Mouse (Mus musculus) limb, embryonic 13.5 days (tissue): ENCODE measurements around the gene Sit1. TPM values are rescaled to one million over a fixed set of nuclear protein-coding genes. Genes with fewer than 3 reads are reported as not detected.
A peak's percentile ranks its signal among the peaks of the same experiment; 100 is the strongest.

Source experiments
- ATAC-seq: fragments of 200-750 bp; cut with Nextera tagmentation; 2 replicates; pipeline ENCODE4 v1.8.0; 2017; ENCODE audit warnings: low read depth, moderate number of reproducible peaks, moderate TSS enrichment; ENCODE audit not compliant: low FRiP score
- H3K27ac ChIP-seq: fragments of 300-500 bp; sonication (generic); 2 replicates; pipeline ENCODE4 v1.5.1; 2015; ENCODE audit warnings: inconsistent platforms, mild to moderate bottlenecking, moderate library complexity
- H3K27me3 ChIP-seq: fragments of 300-500 bp; sonication (generic); 2 replicates; pipeline ENCODE4 v1.6.1; 2015; ENCODE audit warnings: mild to moderate bottlenecking, inconsistent platforms
- H3K36me3 ChIP-seq: fragments of 300-500 bp; sonication (generic); 2 replicates; pipeline ENCODE4 v1.6.1; 2015; ENCODE audit warnings: inconsistent platforms, mild to moderate bottlenecking, moderate library complexity
- H3K4me1 ChIP-seq: fragments of 300-500 bp; sonication (generic); 2 replicates; pipeline ENCODE4 v1.6.1; 2015; ENCODE audit warnings: inconsistent platforms
- H3K4me2 ChIP-seq: fragments of 300-500 bp; sonication (generic); replicated peaks from 2 replicates; pipeline ENCODE4 v1.6.1; 2015; ENCODE audit warnings: inconsistent platforms, mild to moderate bottlenecking, moderate library complexity
- H3K4me3 ChIP-seq: fragments of 300-500 bp; sonication (generic); 2 replicates; pipeline ENCODE4 v1.5.1; 2015; ENCODE audit warnings: moderate library complexity, mild to moderate bottlenecking, inconsistent platforms
- H3K9ac ChIP-seq: fragments of 300-500 bp; sonication (generic); 2 replicates; pipeline ENCODE4 v1.6.1; 2015; ENCODE audit warnings: mild to moderate bottlenecking, inconsistent platforms
- H3K9me3 ChIP-seq: fragments of 300-500 bp; sonication (generic); 2 replicates; pipeline ENCODE4 v1.6.1; 2016; ENCODE audit warnings: inconsistent platforms
- WGBS: fragments of 180-500 bp; shearing (Covaris S2); methylation state at CpG from one replicate; pipeline ENCODE4 v1.1.7; 2015; 5-methylcytosine and 5-hydroxymethylcytosine counted together
- polyA plus RNA-seq: library from polyadenylated mRNA; unstranded; fragments of >200 nt; fragmentation: Nextera tagmentation; extraction: Ambion mirVana; gene quantifications from 2 replicates; pipeline ENCODE4 v1.2.1, GENCODE M21; 2015

Sit1 gene
- polyA plus RNA-seq, 1 experiment from 2014 or later: not detected

GRCm38 (mm10) chr4:43511675-43512454 lies 28.3 kb upstream of the Sit1 start:
- Histone ChIP-seq H3K36me3 (peaks cover 8% of the 10 kb centered on the region; the same call in 1 of the 2 replicates), H3K27me3 (peaks cover 8% of the 10 kb centered on the region; the same call in 1 of the 2 replicates), H3K4me3 (no peak overlapping the region), H3K4me1 (peaks cover 38% of the 10 kb centered on the region), H3K9me3 (no peaks in the 10 kb centered on the region), H3K27ac (no peak overlapping the region), H3K4me2 (no peak overlapping the region), H3K9ac (no peak overlapping the region)
- no peak for ATAC-seq
- 72% methylated on average over 19 of the region's 19 CpGs for WGBS

DNA sequence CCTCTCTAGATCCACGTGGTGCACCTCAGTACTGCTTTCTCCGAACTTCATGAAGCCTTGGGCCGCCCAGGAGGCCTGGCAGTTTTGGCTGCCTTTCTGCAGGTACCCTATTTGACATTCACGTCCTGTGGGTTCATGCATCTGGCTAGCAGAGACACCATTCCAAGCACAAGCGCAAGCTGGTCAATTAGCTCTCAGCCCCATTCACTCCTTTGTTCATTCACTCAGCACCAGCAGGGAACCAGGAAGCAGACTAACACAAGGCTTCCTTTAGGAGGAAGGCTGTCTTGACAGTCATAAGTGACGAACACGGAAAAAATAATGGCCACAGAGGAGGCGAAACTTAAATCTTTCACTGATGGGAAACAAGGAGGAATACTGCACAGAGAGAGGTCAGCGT lies 25.6 kb upstream of the Sit1 start:
- Histone ChIP-seq H3K9me3 (no peaks in the 10 kb centered on the region), H3K27me3 (peaks cover 12% of the 10 kb centered on the region; the same call in 1 of the 2 replicates), H3K9ac (no peak overlapping the region; the same call in 1 of the 2 replicates), H3K36me3 (no peaks in the 10 kb centered on the region), H3K4me1 (peaks cover 35% of the 10 kb centered on the region), H3K4me2 (peak overlapping the region; percentile 73), H3K27ac (no peak overlapping the region), H3K4me3 (peak overlapping the region; percentile 50; the same call in 1 of the 2 replicates)
- WGBS: 37% methylated on average over 9 of the region's 9 CpGs
- ATAC-seq: no peak

- 5% methylated on average over 13 of the region's 13 CpGs for WGBS
- Histone ChIP-seq H3K27me3 (peaks cover 12% of the 10 kb centered on the region; the same call in 1 of the 2 replicates), H3K36me3 (no peaks in the 10 kb centered on the region), H3K4me1 (peaks cover 31% of the 10 kb centered on the region), H3K9me3 (no peaks in the 10 kb centered on the region), H3K27ac (no peak overlapping the region), H3K4me2 (peak overlapping the region; percentile 73), H3K4me3 (peak overlapping the region; percentile 50), H3K9ac (peak overlapping the region; percentile 59)
- ATAC-seq: peak; percentile 83
Observed at GRCm38 (mm10) chr4:43508666-43508997, 25.1 kb upstream of the Sit1 start.

DNA sequence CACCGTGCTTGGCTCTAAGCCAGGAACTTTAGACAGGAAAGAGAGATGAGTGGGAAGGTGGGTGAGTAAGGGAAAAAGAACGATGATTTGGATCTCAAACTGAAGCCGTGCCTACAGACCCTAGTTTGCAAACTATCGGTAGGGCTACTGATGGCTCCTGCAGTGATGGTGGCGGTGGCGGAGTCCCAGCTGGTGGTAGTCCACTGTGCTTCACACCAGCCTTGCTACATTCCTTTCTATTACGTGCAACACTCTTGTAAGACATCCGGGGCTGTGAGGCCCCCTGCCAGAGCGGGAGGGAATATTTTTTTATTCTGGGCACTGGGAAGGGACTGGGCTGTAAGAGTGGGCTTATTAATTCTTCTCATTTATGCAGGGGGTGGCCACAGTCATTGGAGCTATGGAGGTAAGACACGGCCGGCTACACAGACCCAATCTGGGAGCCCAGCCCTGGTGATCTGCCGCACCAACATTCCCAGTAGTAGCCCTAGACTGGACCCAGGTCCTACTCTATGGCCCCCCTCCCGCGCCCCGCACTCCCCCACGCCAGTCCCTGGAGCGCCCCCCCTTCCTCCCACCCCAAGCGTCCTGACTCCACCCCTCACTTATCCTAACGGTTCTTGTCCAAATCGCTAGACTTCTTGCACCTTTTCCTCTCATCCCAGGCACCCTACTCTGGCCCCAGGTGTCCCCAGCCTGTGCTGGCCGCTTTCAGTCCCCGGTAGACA lies 24.6 kb upstream of the Sit1 start:
- Histone ChIP-seq H3K4me1 (peaks cover 30% of the 10 kb centered on the region), H3K27me3 (peaks cover 12% of the 10 kb centered on the region; the same call in 1 of the 2 replicates), H3K27ac (no peak overlapping the region), H3K9ac (peak overlapping the region; percentile 59), H3K9me3 (no peaks in the 10 kb centered on the region), H3K4me3 (peak overlapping the region; percentile 50), H3K36me3 (no peaks in the 10 kb centered on the region), H3K4me2 (peak overlapping the region; percentile 73)
- WGBS: 8% methylated on average over 22 of the region's 22 CpGs
- peak; percentile 30; the same call in 1 of the 2 replicates for ATAC-seq

- peak within 1 kb of the TSS; percentile 50 for H3K4me3 ChIP-seq
- H3K27me3 ChIP-seq: peaks cover 12% of the 10 kb centered on the region; the same call in 1 of the 2 replicates
- H3K36me3 ChIP-seq: no peaks in the 10 kb centered on the region
- no peaks in the 10 kb centered on the region for H3K9me3 ChIP-seq
- peak within 1 kb of the TSS; percentile 73 for H3K4me2 ChIP-seq
- H3K9ac ChIP-seq: peak within 1 kb of the TSS; percentile 59; the same call in 1 of the 2 replicates
- peaks cover 32% of the 10 kb centered on the region for H3K4me1 ChIP-seq
- no peak within 1 kb of the TSS for H3K27ac ChIP-seq
- 49% methylated on average over 9 of the region's 9 CpGs for WGBS
- peak; percentile 25; the same call in 1 of the 2 replicates for ATAC-seq
Observed at GRCm38 (mm10) chr4:43506536-43507185, 23.1 kb upstream of the Sit1 start, which contains the start of gene Car9. Gene Car9, plus strand, starts transcription at chr4:43506966.

DNA sequence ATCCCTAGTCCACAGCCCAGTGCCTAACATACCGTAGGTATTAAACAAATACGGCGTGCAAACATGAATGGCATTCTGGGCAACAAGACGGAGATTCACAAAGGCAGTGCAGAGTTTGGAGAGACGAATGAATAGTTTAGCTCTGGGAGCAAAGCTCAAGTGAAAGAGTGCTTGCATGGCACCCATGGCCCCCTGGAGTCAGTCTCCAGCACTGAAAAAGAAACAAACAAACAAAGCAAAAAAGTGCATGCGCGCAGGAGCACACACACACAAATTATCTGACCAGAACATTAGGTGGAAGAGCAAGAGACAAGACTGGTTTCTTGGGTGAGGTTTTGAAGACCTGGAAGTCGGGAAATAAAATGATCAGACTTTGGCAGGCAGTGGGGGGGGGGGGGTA lies 22.5 kb upstream of the Sit1 start:
- WGBS: 87% methylated on average over 8 of the region's 8 CpGs
- no peaks in the 10 kb centered on the region for H3K9me3 ChIP-seq

DNA sequence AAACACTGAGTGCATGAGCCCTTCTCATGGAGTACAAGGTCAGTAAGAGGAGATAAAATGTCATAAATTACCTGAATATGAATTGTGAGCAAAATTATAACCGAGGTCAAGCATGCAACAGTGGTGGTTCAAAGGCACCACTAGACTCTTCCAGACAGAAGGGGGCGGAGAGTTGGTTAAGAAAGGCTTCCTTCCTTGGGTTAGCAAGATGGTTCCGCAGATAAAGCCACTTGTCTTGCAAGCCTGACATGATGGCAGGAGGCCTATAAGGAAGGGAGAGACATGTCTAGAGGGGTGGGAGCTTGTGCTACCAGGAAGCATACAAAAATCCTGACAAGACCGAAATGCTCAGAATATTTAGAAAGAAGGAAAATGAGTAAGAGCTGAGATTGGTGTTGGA lies 20.7 kb upstream of the Sit1 start:
- WGBS: 83% methylated on average over 4 of the region's 4 CpGs
- H3K9me3 ChIP-seq: no peaks in the 10 kb centered on the region
- H3K36me3 ChIP-seq: no peaks in the 10 kb centered on the region
- ATAC-seq: no peak
- H3K4me2 ChIP-seq: no peak overlapping the region
- peaks cover 12% of the 10 kb centered on the region; the same call in 1 of the 2 replicates for H3K27me3 ChIP-seq
- no peak overlapping the region for H3K4me3 ChIP-seq
- H3K4me1 ChIP-seq: peaks cover 36% of the 10 kb centered on the region
- no peak overlapping the region for H3K9ac ChIP-seq
- no peak overlapping the region for H3K27ac ChIP-seq

More for the DNA sequence above, 22.5 kb upstream of the Sit1 start:
- peaks cover 12% of the 10 kb centered on the region; the same call in 1 of the 2 replicates for H3K27me3 ChIP-seq
- H3K36me3 ChIP-seq: no peaks in the 10 kb centered on the region
- H3K27ac ChIP-seq: no peak overlapping the region
- no peak overlapping the region for H3K4me2 ChIP-seq
- H3K4me1 ChIP-seq: peaks cover 38% of the 10 kb centered on the region
- no peak for ATAC-seq
- no peak overlapping the region for H3K4me3 ChIP-seq
- no peak overlapping the region for H3K9ac ChIP-seq

DNA sequence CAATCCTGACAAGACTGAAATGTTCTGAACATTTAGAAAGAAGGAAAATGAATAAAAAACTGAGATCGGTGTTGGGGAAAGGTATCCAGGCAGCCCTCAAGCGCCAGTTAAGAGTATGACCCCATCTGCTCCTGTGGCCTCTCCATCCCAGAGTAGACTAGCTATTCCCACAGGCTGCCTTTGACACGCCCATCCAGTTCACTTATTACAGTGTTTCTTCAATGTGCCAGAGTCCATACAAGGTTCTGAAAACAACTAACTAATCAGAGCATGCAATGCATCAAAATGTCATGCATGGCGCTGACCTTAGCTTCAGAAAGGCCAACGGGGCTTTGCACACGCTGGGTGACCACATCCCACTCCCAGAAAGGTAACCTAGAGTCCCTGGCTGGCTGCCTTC lies 20.0 kb upstream of the Sit1 start:
- Histone ChIP-seq H3K4me3 (no peak overlapping the region), H3K27ac (no peak overlapping the region), H3K9me3 (no peaks in the 10 kb centered on the region), H3K36me3 (no peaks in the 10 kb centered on the region), H3K4me1 (peaks cover 34% of the 10 kb centered on the region), H3K27me3 (peaks cover 12% of the 10 kb centered on the region; the same call in 1 of the 2 replicates), H3K9ac (no peak overlapping the region), H3K4me2 (no peak overlapping the region)
- 76% methylated on average over 6 of the region's 6 CpGs for WGBS
- ATAC-seq: no peak

DNA sequence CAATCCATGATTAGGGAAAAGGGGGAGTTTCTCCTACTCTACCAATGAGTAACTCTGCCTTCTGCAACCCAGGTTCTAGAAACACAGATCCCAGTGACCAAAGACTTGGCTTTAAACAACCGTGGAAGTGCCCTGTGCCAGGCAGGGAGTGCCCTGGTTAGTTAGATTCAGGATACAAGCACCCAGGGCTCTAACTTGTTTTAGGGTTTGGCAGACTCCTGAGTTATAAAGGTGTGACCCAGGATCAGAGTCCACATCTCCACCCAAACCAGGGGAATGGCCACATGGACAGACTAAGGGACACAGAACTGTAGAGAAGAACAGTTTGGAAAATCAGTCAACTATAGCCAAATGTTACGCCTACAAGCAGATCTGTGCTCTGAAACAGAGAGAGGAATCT lies 19.5 kb upstream of the Sit1 start:
- Histone ChIP-seq H3K27ac (no peak overlapping the region), H3K27me3 (peaks cover 12% of the 10 kb centered on the region; the same call in 1 of the 2 replicates), H3K36me3 (no peaks in the 10 kb centered on the region), H3K9me3 (no peaks in the 10 kb centered on the region), H3K4me2 (no peak overlapping the region), H3K4me1 (peaks cover 34% of the 10 kb centered on the region), H3K4me3 (no peak overlapping the region), H3K9ac (no peak overlapping the region)
- ATAC-seq: no peak
- WGBS: 67% methylated on average over 2 of the region's 2 CpGs

DNA sequence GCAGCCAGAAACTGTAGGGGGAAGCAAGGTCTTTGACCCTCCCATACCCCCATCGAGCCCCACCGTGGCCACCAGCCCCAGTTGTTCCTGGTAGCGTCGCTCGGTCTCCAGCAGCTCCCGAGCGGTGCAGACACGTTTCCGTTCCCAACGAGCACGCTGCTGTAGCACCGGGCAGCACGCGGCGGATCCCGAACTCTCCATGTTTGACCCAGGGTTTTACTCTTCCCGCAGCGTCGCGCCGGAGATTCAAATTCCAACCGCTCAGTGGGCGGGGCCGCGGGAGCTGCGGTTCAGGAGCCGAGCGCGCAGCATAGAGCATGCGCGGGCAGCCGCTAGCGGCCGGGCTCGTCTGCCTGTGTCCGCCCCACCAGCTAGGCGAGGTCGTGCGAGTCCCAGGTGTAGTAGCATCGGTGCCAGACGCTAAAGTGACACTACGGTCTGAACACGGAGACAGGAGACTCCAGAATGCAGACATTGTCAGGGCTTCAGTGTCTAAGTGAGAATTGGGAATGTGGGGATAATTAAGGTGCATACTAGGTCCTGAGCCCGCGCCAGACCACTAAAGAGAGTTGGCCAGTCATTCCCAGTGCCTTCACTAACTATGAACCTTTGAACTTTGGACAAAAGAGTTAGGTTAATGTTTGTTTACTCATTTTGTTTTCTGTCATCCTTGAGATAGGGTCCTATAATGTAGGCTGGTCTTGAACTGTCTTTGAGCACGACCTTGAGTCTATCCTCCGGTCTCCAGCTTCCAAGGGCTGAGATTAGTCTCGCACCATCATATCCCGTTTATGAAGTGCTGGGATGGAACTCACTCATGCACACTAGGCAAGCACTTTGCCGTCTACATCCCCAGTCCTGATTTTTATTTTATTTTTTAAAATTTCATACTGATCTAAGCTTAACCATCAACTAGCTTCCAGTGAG lies 16.1 kb upstream of the Sit1 start, which contains the start of gene Arhgef39:
Arhgef39 (minus strand) TSS at position 289 of the 927 bp plus-strand sequence.
- WGBS: 7% methylated on average over 50 of the region's 50 CpGs
- peak; percentile 83 for ATAC-seq
- Histone ChIP-seq H3K36me3 (peaks cover 26% of the 10 kb centered on the region), H3K4me1 (peaks cover 33% of the 10 kb centered on the region), H3K27ac (no peak within 1 kb of the TSS), H3K4me2 (peak within 1 kb of the TSS; percentile 79), H3K9ac (peak within 1 kb of the TSS; percentile 74), H3K4me3 (peak within 1 kb of the TSS; percentile 65), H3K9me3 (no peaks in the 10 kb centered on the region), H3K27me3 (no peaks in the 10 kb centered on the region)

GRCm38 (mm10) chr4:43498983-43499382 lies 15.4 kb upstream of the Sit1 start:
- H3K27ac ChIP-seq: no peak overlapping the region
- peaks cover 40% of the 10 kb centered on the region for H3K4me1 ChIP-seq
- H3K9me3 ChIP-seq: no peaks in the 10 kb centered on the region
- peak overlapping the region; percentile 74 for H3K9ac ChIP-seq
- H3K27me3 ChIP-seq: no peaks in the 10 kb centered on the region
- WGBS: 12% methylated on average over 8 of the region's 8 CpGs
- peak; percentile 54; the same call in 1 of the 2 replicates for ATAC-seq
- peak overlapping the region; percentile 65 for H3K4me3 ChIP-seq
- peaks cover 26% of the 10 kb centered on the region for H3K36me3 ChIP-seq
- H3K4me2 ChIP-seq: peak overlapping the region; percentile 79
